Mouse (Mus musculus) B cell, adult (primary cell): ENCODE results near the gene Clec9a. TPM values are rescaled to one million over a fixed set of nuclear protein-coding genes. Genes with fewer than 3 reads are reported as not detected.

Experiments used
- total RNA-seq: library from RNA; stranded (reverse); gene quantifications from 4 replicates; pipeline ENCODE4 v1.2.4, GENCODE M21; 2023; ENCODE audit not compliant: inconsistent age

The Clec9a gene
- total RNA-seq, result 0.29 to 1.4 TPM (median 0.30 TPM) in 3 of 4 replicates, not detected in the other

GRCm38 (mm10) chr6:129408562-129408961 lies at the start of gene Clec9a:
Clec9a (plus strand) TSS chr6:129408862.

GRCm38 (mm10) chr6:129385774-129386173 lies 22.9 kb upstream of the Clec9a start, which contains the start of gene Clec12b:
Clec12b (minus strand) TSS chr6:129385874.

GRCm38 (mm10) chr6:129396997-129397396 lies 11.7 kb upstream of the Clec9a start, which contains the start of gene Clec1b:
Clec1b (plus strand) TSS chr6:129397297.

GRCm38 (mm10) chr6:129451411-129452039 lies 42.9 kb downstream of the Clec9a start, which contains the start of gene Clec1a:
Clec1a (minus strand) TSS chr6:129452000.

Other genes starting within 250 kb of the Clec9a start
- 94.9 to 113 TPM (median 106 TPM) in 4 replicates for gene Clec2d, start 228.2 kb upstream of the Clec9a start, total RNA-seq
- 681 to 772 TPM (median 757 TPM) in 4 replicates for gene Cd69, start 133.4 kb upstream of the Clec9a start, total RNA-seq
- 0.55 TPM in 1 of 4 replicates, not detected in the others for gene 4922502D21Rik, start 77.1 kb upstream of the Clec9a start, total RNA-seq
- gene Clec12a, start 66.2 kb upstream of the Clec9a start, total RNA-seq, result 3.9 to 7.7 TPM (median 6.0 TPM) in 4 replicates
- gene Clec12b, start 23.0 kb upstream of the Clec9a start, total RNA-seq, result not detected in 4 replicates
- gene Clec1b, start 11.6 kb upstream of the Clec9a start, total RNA-seq, result 0.16 TPM in 1 of 4 replicates, not detected in the others
- gene Clec1a, start 43.1 kb downstream of the Clec9a start, total RNA-seq, result not detected in 4 replicates
- not detected in 4 replicates for gene Olr1, start 98.3 kb downstream of the Clec9a start, total RNA-seq
- not detected in 4 replicates for gene Tmem52b, start 103.7 kb downstream of the Clec9a start, total RNA-seq
- 13.7 to 15.0 TPM (median 14.4 TPM) in 4 replicates for gene Gabarapl1, start 124.3 kb downstream of the Clec9a start, total RNA-seq
- 0.45 to 1.9 TPM (median 0.99 TPM) in 3 of 4 replicates, not detected in the other for gene Klre1, start 169.0 kb downstream of the Clec9a start, total RNA-seq
- 1.8 to 2.4 TPM (median 2.1 TPM) in 4 replicates for gene Klrd1, start 182.9 kb downstream of the Clec9a start, total RNA-seq
- 1.00 to 2.0 TPM (median 1.3 TPM) in 4 replicates for gene Klrk1, start 215.0 kb downstream of the Clec9a start, total RNA-seq
- not detected in 4 replicates for gene Klrc3, start 234.5 kb downstream of the Clec9a start, total RNA-seq